Mouse (Mus musculus) cerebellum, adult 2 months (tissue): ENCODE results near the gene Eif2b5.

Experiments used
- CTCF ChIP-seq: fragments of 200-500 bp; IDR thresholded peaks from 2 replicates; pipeline ENCODE4 v1.5.1; 2011; ENCODE audit warnings: low read depth, mild to moderate bottlenecking, control low read depth, low read length, moderate library complexity, borderline replicate concordance; ENCODE audit not compliant: insufficient read depth
- POLR2A ChIP-seq: fragments of 200-500 bp; IDR thresholded peaks from 2 replicates; pipeline ENCODE4 v1.6.1; 2011; ENCODE audit warnings: low read length, control low read depth, borderline replicate concordance; ENCODE audit not compliant: insufficient read depth

DNA sequence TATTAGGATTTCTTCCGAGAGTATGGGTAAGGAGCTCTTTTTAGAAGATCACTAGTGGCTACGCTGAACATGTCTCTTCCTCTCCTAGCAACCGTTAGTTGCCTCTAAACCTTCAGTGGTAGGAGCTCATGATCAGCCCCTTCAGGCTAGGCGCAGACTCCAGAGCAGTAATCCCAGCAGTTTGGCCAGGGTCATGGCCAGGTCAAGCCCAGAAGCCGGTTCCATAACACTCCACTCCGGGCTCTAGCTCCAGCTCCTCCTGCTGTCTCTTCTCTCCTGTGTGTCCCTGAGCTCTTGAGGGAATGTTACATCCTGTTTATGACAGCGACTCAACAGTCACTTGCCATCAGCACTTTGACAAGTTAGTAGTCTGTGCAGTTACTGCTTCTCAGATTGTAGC, 58.8 kb downstream of the Eif2b5 start:
- TF ChIP-seq CTCF: no peak
- no peak for TF ChIP-seq POLR2A
